Mouse (Mus musculus): Measurements from ENCODE around the gene Gnb1l. TPM values are rescaled to one million over a fixed set of nuclear protein-coding genes. Genes with fewer than 3 reads are reported as not detected.

The Gnb1l gene
- polyA plus RNA-seq, 1 experiment = 6.6 TPM

- H3K27me3 ChIP-seq (ENCODE audit: control insufficient read depth, insufficient read depth, insufficient read length) = no peaks in the 10 kb centered on the region
- no peak overlapping the region for H3K4me3 ChIP-seq
- H3K4me2 ChIP-seq (ENCODE audit: low read depth) = no peak overlapping the region
- H3K36me3 ChIP-seq (ENCODE audit: control insufficient read depth, insufficient read depth) = no peaks in the 10 kb centered on the region
- H3K79me2 ChIP-seq (ENCODE audit: control insufficient read depth, insufficient read depth) = no peaks in the 10 kb centered on the region
- TF ChIP-seq MYOG (IDR thresholded peaks at IDR 0.05; ENCODE audit: control insufficient read depth in 1 of 3, insufficient read depth in 1 of 3, insufficient read length in 2 of 3, low read depth in 2 of 3) (peak in 1 of 3 experiments; percentile 57), REST (IDR thresholded peaks at IDR 0.05; ENCODE audit: insufficient read depth, insufficient read length) (no peak), E2F4 (IDR thresholded peaks at IDR 0.05; ENCODE audit: insufficient read depth) (no peak), MAX (IDR thresholded peaks at IDR 0.05; ENCODE audit: low read depth) (no peak), MYOD1 (IDR thresholded peaks at IDR 0.05; ENCODE audit: control insufficient read depth in 1 of 3, insufficient read length in 2 of 3, low read depth in 2 of 3) (peak in 1 of 3 experiments; percentile 73), TCF3 (IDR thresholded peaks at IDR 0.05; ENCODE audit: insufficient read length, low read depth) (no peak)
- H3ac ChIP-seq (ENCODE audit: control insufficient read depth, insufficient read length) = no peak overlapping the region
Observed at GRCm38 (mm10) chr16:18479667-18480066, 18.8 kb upstream of the Gnb1l start.

- Histone ChIP-seq H3K4me2 (ENCODE audit: low read depth) (no peak overlapping the region), H3K4me3 (no peak overlapping the region), H3K27me3 (ENCODE audit: control insufficient read depth, insufficient read depth, insufficient read length) (no peaks in the 10 kb centered on the region), H3K79me2 (ENCODE audit: control insufficient read depth, insufficient read depth) (no peaks in the 10 kb centered on the region), H3ac (ENCODE audit: control insufficient read depth, insufficient read length) (no peak overlapping the region), H3K36me3 (ENCODE audit: control insufficient read depth, insufficient read depth) (no peaks in the 10 kb centered on the region)
- TF ChIP-seq POLR2AphosphoS2 (IDR thresholded peaks at IDR 0.05; ENCODE audit: insufficient read length, low read depth) (no peak), REST (IDR thresholded peaks at IDR 0.05; ENCODE audit: insufficient read depth, insufficient read length) (no peak), SRF (IDR thresholded peaks at IDR 0.05; ENCODE audit: control insufficient read depth, insufficient read length, low read depth) (no peak), USF1 (IDR thresholded peaks at IDR 0.05; ENCODE audit: low read depth) (no peak), POLR2A (IDR thresholded peaks at IDR 0.05; ENCODE audit: insufficient read length, low read depth) (no peak), MYOG (IDR thresholded peaks at IDR 0.05; ENCODE audit: control insufficient read depth in 1 of 3, insufficient read depth in 1 of 3, insufficient read length in 2 of 3, low read depth in 2 of 3) (no peak), MYOD1 (IDR thresholded peaks at IDR 0.05; ENCODE audit: control insufficient read depth in 1 of 3, insufficient read length in 2 of 3, low read depth in 2 of 3) (no peak), MAX (IDR thresholded peaks at IDR 0.05; ENCODE audit: low read depth) (no peak), TCF12 (IDR thresholded peaks at IDR 0.05; ENCODE audit: insufficient read depth, poor library complexity, severe bottlenecking) (no peak), E2F4 (IDR thresholded peaks at IDR 0.05; ENCODE audit: insufficient read depth) (no peak), CEBPB (IDR thresholded peaks at IDR 0.05; ENCODE audit: insufficient read depth, poor library complexity, severe bottlenecking) (no peak), TCF3 (IDR thresholded peaks at IDR 0.05; ENCODE audit: insufficient read length, low read depth) (no peak)
Observed at GRCm38 (mm10) chr16:18480933-18481485, 17.5 kb upstream of the Gnb1l start.

GRCm38 (mm10) chr16:18482431-18482830 is 16.1 kb upstream of the Gnb1l start:
- TF ChIP-seq MAX (IDR thresholded peaks at IDR 0.05; ENCODE audit: low read depth) = no peak
- no peak overlapping the region for H3K4me2 ChIP-seq (ENCODE audit: low read depth)
- H3K36me3 ChIP-seq (ENCODE audit: control insufficient read depth, insufficient read depth) = no peaks in the 10 kb centered on the region
- no peak overlapping the region for H3K4me3 ChIP-seq
- H3ac ChIP-seq (ENCODE audit: control insufficient read depth, insufficient read length) = no peak overlapping the region
- no peaks in the 10 kb centered on the region for H3K79me2 ChIP-seq (ENCODE audit: control insufficient read depth, insufficient read depth)
- no peaks in the 10 kb centered on the region for H3K27me3 ChIP-seq (ENCODE audit: control insufficient read depth, insufficient read depth, insufficient read length)

GRCm38 (mm10) chr16:18483839-18484238 is 14.7 kb upstream of the Gnb1l start:
- TF ChIP-seq MAX (IDR thresholded peaks at IDR 0.05; ENCODE audit: low read depth) (no peak), POLR2AphosphoS2 (IDR thresholded peaks at IDR 0.05; ENCODE audit: insufficient read length, low read depth) (no peak), REST (IDR thresholded peaks at IDR 0.05; ENCODE audit: insufficient read depth, insufficient read length) (no peak), USF1 (IDR thresholded peaks at IDR 0.05; ENCODE audit: low read depth) (no peak), CEBPB (IDR thresholded peaks at IDR 0.05; ENCODE audit: insufficient read depth, poor library complexity, severe bottlenecking) (no peak), MYOD1 (IDR thresholded peaks at IDR 0.05; ENCODE audit: control insufficient read depth in 1 of 3, insufficient read length in 2 of 3, low read depth in 2 of 3) (peak in 1 of 3 experiments; percentile 12)
- H3K36me3 ChIP-seq (ENCODE audit: control insufficient read depth, insufficient read depth) = no peaks in the 10 kb centered on the region
- no peak overlapping the region for H3ac ChIP-seq (ENCODE audit: control insufficient read depth, insufficient read length)
- no peaks in the 10 kb centered on the region for H3K27me3 ChIP-seq (ENCODE audit: control insufficient read depth, insufficient read depth, insufficient read length)
- no peak overlapping the region for H3K4me2 ChIP-seq (ENCODE audit: low read depth)
- no peak overlapping the region for H3K4me3 ChIP-seq
- H3K79me2 ChIP-seq (ENCODE audit: control insufficient read depth, insufficient read depth) = no peaks in the 10 kb centered on the region

- no peaks in the 10 kb centered on the region for H3K79me2 ChIP-seq (ENCODE audit: control insufficient read depth, insufficient read depth)
- H3ac ChIP-seq (ENCODE audit: control insufficient read depth, insufficient read length) = no peak overlapping the region
- H3K27me3 ChIP-seq (ENCODE audit: control insufficient read depth, insufficient read depth, insufficient read length) = no peaks in the 10 kb centered on the region
- no peak overlapping the region for H3K4me2 ChIP-seq (ENCODE audit: low read depth)
- H3K36me3 ChIP-seq (ENCODE audit: control insufficient read depth, insufficient read depth) = no peaks in the 10 kb centered on the region
- H3K4me3 ChIP-seq = no peak overlapping the region
- TF ChIP-seq USF1 (IDR thresholded peaks at IDR 0.05; ENCODE audit: low read depth) (no peak), TCF12 (IDR thresholded peaks at IDR 0.05; ENCODE audit: insufficient read depth, poor library complexity, severe bottlenecking) (no peak), CEBPB (IDR thresholded peaks at IDR 0.05; ENCODE audit: insufficient read depth, poor library complexity, severe bottlenecking) (no peak), E2F4 (IDR thresholded peaks at IDR 0.05; ENCODE audit: insufficient read depth) (no peak), TCF3 (IDR thresholded peaks at IDR 0.05; ENCODE audit: insufficient read length, low read depth) (no peak), MAX (IDR thresholded peaks at IDR 0.05; ENCODE audit: low read depth) (no peak), REST (IDR thresholded peaks at IDR 0.05; ENCODE audit: insufficient read depth, insufficient read length) (no peak), POLR2AphosphoS2 (IDR thresholded peaks at IDR 0.05; ENCODE audit: insufficient read length, low read depth) (no peak), SRF (IDR thresholded peaks at IDR 0.05; ENCODE audit: control insufficient read depth, insufficient read length, low read depth) (no peak), POLR2A (IDR thresholded peaks at IDR 0.05; ENCODE audit: insufficient read length, low read depth) (no peak), MYOD1 (IDR thresholded peaks at IDR 0.05; ENCODE audit: control insufficient read depth in 1 of 3, insufficient read length in 2 of 3, low read depth in 2 of 3) (no peak), MYOG (IDR thresholded peaks at IDR 0.05; ENCODE audit: control insufficient read depth in 1 of 3, insufficient read depth in 1 of 3, insufficient read length in 2 of 3, low read depth in 2 of 3) (no peak)
Observed at GRCm38 (mm10) chr16:18484386-18484785, 14.1 kb upstream of the Gnb1l start.
